Mouse (Mus musculus): ENCODE measurements around the gene Clnk. TPM values are rescaled to one million over a fixed set of nuclear protein-coding genes. Genes with fewer than 3 reads are reported as not detected.

Gene Clnk
- polyA plus RNA-seq, 1 experiment from 2014 or later = 0.16 TPM

DNA sequence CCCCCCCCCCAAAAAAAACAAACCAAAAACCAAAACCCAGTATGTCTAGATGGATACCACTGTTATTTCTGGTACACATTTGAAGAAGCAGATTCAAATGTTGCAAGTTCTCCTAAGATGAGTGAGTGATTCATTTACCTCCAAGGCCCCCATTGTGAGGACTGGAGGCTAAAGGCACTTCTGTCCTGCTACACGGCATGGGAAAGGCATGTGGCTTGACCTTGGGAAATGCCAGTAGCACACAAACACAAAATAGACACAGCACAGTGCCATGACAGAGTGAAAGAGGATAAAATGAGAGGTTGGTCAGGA, 4.8 kb upstream of the Clnk start:
- ATAC-seq = no peak
- H3K4me1 ChIP-seq (replicated peaks; ENCODE audit: control insufficient read depth, insufficient read depth, low read length) = peaks cover 16% of the 10 kb centered on the region
- H3K36me3 ChIP-seq (ENCODE audit: control insufficient read depth, insufficient read depth) = no peaks in the 10 kb centered on the region
- H3K9me3 ChIP-seq (ENCODE audit: control insufficient read depth, low read length) = no peaks in the 10 kb centered on the region
- H3K4me2 ChIP-seq (ENCODE audit: low read length) = no peak overlapping the region
- H3K27ac ChIP-seq (ENCODE audit: low read length) = peak overlapping the region; percentile 92
- WGBS = 66% methylated on average over 1 of the region's 1 CpGs
- no peak overlapping the region for H3K9ac ChIP-seq (replicated peaks; ENCODE audit: low read depth, low read length)
- H3K4me3 ChIP-seq (replicated peaks; ENCODE audit: low read length) = no peak overlapping the region
- H3K27me3 ChIP-seq (replicated peaks; ENCODE audit: control insufficient read depth, insufficient read depth, low read length) = no peaks in the 10 kb centered on the region

DNA sequence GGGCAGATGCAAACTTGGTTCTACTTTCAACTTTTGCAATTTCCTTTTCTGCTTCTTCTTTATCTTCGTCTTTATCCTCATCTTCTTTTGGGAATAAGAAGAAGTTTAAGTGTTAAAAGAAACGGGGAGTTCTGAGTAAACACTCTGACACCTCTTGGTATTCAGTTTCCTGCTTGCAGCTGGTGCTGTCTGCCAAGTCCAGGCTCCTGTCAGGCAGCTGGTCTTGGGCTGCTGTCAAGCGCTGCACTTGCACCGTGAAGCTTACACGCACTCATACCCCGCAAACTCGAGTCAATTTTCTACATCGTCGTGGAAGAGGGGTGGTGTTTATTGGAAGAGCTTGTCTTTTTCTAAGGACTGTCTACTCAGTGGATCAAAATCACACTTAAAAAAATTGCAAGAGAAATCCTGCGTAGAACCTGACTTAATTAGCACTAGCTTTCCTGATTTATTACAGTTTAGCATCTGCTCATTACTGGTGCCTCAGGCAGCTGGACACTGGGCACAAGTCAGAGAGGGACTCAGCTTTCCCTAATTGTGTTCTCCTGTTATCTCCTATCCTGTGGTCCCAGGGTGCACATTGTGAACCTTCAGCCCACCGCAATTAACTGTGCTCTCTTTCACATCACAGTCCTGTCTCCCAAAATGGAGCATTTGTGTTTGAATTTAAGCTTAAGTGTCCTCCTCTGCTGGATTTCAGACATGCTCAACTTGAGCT, 3.5 kb upstream of the Clnk start:
- no peak for ATAC-seq

DNA sequence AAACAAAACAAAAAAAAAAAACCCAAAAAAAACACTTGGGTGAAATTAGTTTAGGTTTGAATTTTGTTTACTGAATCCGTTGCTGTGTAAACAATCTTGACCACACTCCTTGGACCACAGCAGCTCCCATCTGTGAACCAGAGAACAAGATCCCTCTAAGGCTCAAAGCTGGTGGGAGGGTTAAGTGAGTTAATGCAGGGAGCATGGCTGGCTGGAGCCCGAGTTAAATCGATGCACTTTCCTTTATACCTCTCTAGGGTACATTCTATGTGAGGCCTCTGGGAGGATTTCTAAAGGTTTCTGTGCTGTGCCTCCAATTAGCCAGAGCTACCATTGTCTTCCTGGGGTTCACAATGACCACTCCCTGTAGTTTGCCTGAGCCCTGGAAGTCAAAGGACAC, 1.2 kb downstream of the Clnk start:
- Histone ChIP-seq H3K27me3 (replicated peaks; ENCODE audit: control insufficient read depth, insufficient read depth, low read length) (no peaks in the 10 kb centered on the region), H3K4me3 (replicated peaks; ENCODE audit: low read length) (no peak overlapping the region), H3K4me1 (replicated peaks; ENCODE audit: control insufficient read depth, insufficient read depth, low read length) (peaks cover 5% of the 10 kb centered on the region), H3K27ac (ENCODE audit: low read length) (no peak overlapping the region), H3K9me3 (ENCODE audit: control insufficient read depth, low read length) (no peaks in the 10 kb centered on the region), H3K36me3 (ENCODE audit: control insufficient read depth, insufficient read depth) (no peaks in the 10 kb centered on the region), H3K4me2 (ENCODE audit: low read length) (no peak overlapping the region), H3K9ac (replicated peaks; ENCODE audit: low read depth, low read length) (no peak overlapping the region)
- WGBS = 19% methylated on average over 3 of the region's 3 CpGs
- ATAC-seq = no peak

More for the DNA sequence above, 3.5 kb upstream of the Clnk start:
- peak overlapping the region; percentile 13; the same call in 1 of the 2 replicates for H3K27ac ChIP-seq (ENCODE audit: low read length)
- H3K4me2 ChIP-seq (ENCODE audit: low read length) = no peak overlapping the region
- H3K4me1 ChIP-seq (replicated peaks; ENCODE audit: control insufficient read depth, insufficient read depth, low read length) = peaks cover 16% of the 10 kb centered on the region
- no peaks in the 10 kb centered on the region for H3K27me3 ChIP-seq (replicated peaks; ENCODE audit: control insufficient read depth, insufficient read depth, low read length)
- H3K4me3 ChIP-seq (replicated peaks; ENCODE audit: low read length) = no peak overlapping the region
- H3K36me3 ChIP-seq (ENCODE audit: control insufficient read depth, insufficient read depth) = no peaks in the 10 kb centered on the region
- H3K9ac ChIP-seq (replicated peaks; ENCODE audit: low read depth, low read length) = no peak overlapping the region
- WGBS = 26% methylated on average over 11 of the region's 11 CpGs
- H3K9me3 ChIP-seq (ENCODE audit: control insufficient read depth, low read length) = no peaks in the 10 kb centered on the region

DNA sequence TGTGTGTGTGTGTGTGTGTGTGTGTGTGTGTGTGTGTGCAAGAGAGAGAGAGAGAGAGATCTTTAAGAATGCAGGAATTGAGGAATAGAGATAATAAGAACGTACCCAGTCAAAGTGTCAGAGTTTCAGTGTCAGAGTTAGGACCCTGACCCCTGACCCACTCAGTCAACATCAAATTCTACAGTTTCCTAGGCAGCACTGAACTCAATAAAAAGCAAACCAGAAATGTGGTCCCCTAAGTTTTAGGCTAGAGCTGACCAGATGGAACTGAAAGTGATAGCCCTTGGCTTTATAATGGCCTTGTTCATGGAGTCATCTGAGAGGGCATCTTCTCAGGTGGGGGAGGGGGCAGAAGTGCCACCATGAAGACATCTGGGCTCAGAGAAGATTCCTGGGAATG, 1.7 kb downstream of the Clnk start:
- no peak for ATAC-seq
- H3K27me3 ChIP-seq (replicated peaks; ENCODE audit: control insufficient read depth, insufficient read depth, low read length) = no peaks in the 10 kb centered on the region
- 67% methylated on average over 1 of the region's 1 CpGs for WGBS
- H3K4me1 ChIP-seq (replicated peaks; ENCODE audit: control insufficient read depth, insufficient read depth, low read length) = peaks cover under 1% of the 10 kb centered on the region
- H3K36me3 ChIP-seq (ENCODE audit: control insufficient read depth, insufficient read depth) = no peaks in the 10 kb centered on the region
- H3K9ac ChIP-seq (replicated peaks; ENCODE audit: low read depth, low read length) = no peak overlapping the region
- H3K27ac ChIP-seq (ENCODE audit: low read length) = no peak overlapping the region
- H3K4me2 ChIP-seq (ENCODE audit: low read length) = no peak overlapping the region
- H3K9me3 ChIP-seq (ENCODE audit: control insufficient read depth, low read length) = no peaks in the 10 kb centered on the region
- no peak overlapping the region for H3K4me3 ChIP-seq (replicated peaks; ENCODE audit: low read length)

DNA sequence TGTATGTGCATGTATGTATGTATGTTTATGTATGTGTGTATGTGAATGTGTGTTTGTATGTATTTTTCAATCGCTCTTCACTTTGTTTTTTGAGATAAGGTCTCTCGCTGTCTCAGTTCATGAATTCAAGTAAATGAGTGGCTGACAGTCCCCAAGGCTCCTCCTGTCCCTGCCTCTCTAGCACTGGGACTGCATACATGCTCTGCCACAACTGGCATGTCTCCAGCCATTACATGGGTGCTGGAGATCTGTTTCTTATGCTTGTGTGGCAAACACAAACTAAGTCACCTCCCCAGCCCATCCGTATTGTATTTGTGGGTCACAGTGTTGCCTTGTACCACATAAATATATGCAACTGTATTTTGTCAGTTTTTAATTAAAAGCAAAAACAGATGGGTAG, 3.7 kb downstream of the Clnk start:
- no peak for ATAC-seq
- WGBS = 90% methylated on average over 3 of the region's 3 CpGs

DNA sequence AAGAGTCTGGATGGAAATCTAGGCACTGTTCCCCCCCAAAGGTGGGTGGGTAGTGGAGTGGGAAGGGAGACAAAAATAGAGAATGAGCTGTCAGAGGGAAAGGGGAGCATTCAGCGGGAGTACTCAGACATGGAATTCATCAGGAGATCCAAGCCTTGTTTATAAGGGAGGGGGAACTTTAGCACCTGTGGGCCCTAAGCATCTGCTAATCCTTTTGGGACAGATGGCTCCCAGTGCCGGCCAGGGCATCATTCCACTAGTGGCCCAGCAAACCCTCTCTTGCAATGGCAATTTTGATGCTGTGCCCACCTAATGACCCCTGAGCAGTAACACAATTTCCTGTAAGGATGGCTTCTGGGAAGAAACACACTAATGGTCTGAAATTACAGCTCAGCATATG, 5.0 kb downstream of the Clnk start:
- ATAC-seq = peak; percentile 52; the same call in 1 of the 2 replicates
- Histone ChIP-seq H3K27me3 (replicated peaks; ENCODE audit: control insufficient read depth, insufficient read depth, low read length) (no peaks in the 10 kb centered on the region), H3K9ac (replicated peaks; ENCODE audit: low read depth, low read length) (no peak overlapping the region), H3K36me3 (ENCODE audit: control insufficient read depth, insufficient read depth) (no peaks in the 10 kb centered on the region), H3K4me2 (ENCODE audit: low read length) (no peak overlapping the region), H3K4me1 (replicated peaks; ENCODE audit: control insufficient read depth, insufficient read depth, low read length) (no peaks in the 10 kb centered on the region; the same call in 1 of the 2 replicates), H3K9me3 (ENCODE audit: control insufficient read depth, low read length) (no peaks in the 10 kb centered on the region), H3K4me3 (replicated peaks; ENCODE audit: low read length) (no peak overlapping the region), H3K27ac (ENCODE audit: low read length) (no peak overlapping the region)
- 32% methylated on average over 2 of the region's 2 CpGs for WGBS

More for the DNA sequence above, 3.7 kb downstream of the Clnk start:
- no peak overlapping the region for H3K27ac ChIP-seq (ENCODE audit: low read length)
- no peak overlapping the region for H3K4me2 ChIP-seq (ENCODE audit: low read length)
- H3K9ac ChIP-seq (replicated peaks; ENCODE audit: low read depth, low read length) = no peak overlapping the region
- H3K4me3 ChIP-seq (replicated peaks; ENCODE audit: low read length) = no peak overlapping the region
- H3K27me3 ChIP-seq (replicated peaks; ENCODE audit: control insufficient read depth, insufficient read depth, low read length) = no peaks in the 10 kb centered on the region
- no peaks in the 10 kb centered on the region for H3K9me3 ChIP-seq (ENCODE audit: control insufficient read depth, low read length)
- no peaks in the 10 kb centered on the region for H3K36me3 ChIP-seq (ENCODE audit: control insufficient read depth, insufficient read depth)
- H3K4me1 ChIP-seq (replicated peaks; ENCODE audit: control insufficient read depth, insufficient read depth, low read length) = no peaks in the 10 kb centered on the region; the same call in 1 of the 2 replicates

DNA sequence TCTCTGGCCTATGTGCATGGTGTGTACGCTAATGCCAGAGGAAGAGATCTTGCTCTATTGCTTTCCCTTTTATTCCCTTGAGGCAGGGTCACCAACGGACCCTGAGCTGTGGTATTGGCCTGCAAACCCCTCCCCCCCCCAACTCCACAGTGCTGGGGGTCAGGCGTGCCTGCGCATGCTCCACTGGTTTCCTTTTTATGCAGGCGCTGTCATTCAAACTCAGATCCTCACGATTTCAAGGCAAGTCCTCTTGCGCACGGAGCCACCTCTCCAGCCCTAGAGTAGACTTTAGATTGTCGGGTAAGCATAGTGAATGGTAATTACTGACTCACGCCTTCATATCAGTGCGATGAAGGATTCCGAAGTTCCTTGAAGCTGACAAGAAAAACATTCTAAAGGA, 6.1 kb downstream of the Clnk start:
- 55% methylated on average over 12 of the region's 12 CpGs for WGBS
- Histone ChIP-seq H3K36me3 (ENCODE audit: control insufficient read depth, insufficient read depth) (no peaks in the 10 kb centered on the region), H3K27me3 (replicated peaks; ENCODE audit: control insufficient read depth, insufficient read depth, low read length) (no peaks in the 10 kb centered on the region), H3K4me2 (ENCODE audit: low read length) (no peak overlapping the region), H3K9ac (replicated peaks; ENCODE audit: low read depth, low read length) (no peak overlapping the region), H3K4me3 (replicated peaks; ENCODE audit: low read length) (no peak overlapping the region), H3K4me1 (replicated peaks; ENCODE audit: control insufficient read depth, insufficient read depth, low read length) (no peaks in the 10 kb centered on the region; the same call in 1 of the 2 replicates), H3K9me3 (ENCODE audit: control insufficient read depth, low read length) (no peaks in the 10 kb centered on the region), H3K27ac (ENCODE audit: low read length) (no peak overlapping the region)
- ATAC-seq = no peak

DNA sequence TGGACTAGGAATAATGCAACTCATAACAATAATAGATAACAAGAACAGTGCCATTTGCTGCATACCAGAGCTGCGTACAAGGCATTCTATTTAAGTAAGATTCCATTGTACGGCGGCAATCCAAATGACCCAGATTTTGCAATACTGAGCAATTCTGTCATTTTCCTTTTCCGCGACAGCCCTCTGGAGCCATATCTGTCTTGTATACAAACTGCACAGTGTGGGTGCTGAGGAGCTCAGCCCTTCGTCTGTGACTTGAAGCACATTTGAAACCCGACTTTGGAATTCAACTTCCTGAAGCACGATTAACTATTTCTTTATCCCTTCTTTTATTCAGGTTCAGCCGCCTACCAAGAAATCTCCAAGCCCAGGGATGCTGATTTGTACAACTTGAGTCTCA, 6.6 kb downstream of the Clnk start:
- Histone ChIP-seq H3K4me3 (replicated peaks; ENCODE audit: low read length) (no peak overlapping the region), H3K36me3 (ENCODE audit: control insufficient read depth, insufficient read depth) (no peaks in the 10 kb centered on the region), H3K9ac (replicated peaks; ENCODE audit: low read depth, low read length) (no peak overlapping the region), H3K27ac (ENCODE audit: low read length) (no peak overlapping the region), H3K4me1 (replicated peaks; ENCODE audit: control insufficient read depth, insufficient read depth, low read length) (no peaks in the 10 kb centered on the region; the same call in 1 of the 2 replicates), H3K27me3 (replicated peaks; ENCODE audit: control insufficient read depth, insufficient read depth, low read length) (no peaks in the 10 kb centered on the region), H3K9me3 (ENCODE audit: control insufficient read depth, low read length) (no peaks in the 10 kb centered on the region), H3K4me2 (ENCODE audit: low read length) (no peak overlapping the region)
- ATAC-seq = no peak
- 74% methylated on average over 9 of the region's 9 CpGs for WGBS

DNA sequence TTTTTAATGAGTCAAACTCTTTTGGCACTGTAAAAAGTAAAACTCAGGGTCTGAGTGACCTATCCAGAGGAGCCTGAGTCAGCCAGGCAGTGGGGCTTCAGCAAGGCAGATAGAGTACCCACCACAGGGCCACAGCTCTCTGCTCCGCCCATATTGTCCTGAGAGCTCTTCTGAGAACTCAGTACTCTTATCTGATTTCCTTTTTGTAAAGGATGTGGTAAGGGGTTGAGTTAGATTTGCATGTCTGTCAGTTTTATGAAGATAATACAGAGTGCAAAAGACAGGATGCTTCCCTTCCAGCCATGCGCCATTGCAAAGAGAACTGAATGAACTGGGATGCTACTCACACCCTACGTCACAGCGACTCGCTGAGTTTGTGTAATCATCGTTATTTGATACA, 12.0 kb downstream of the Clnk start:
- ATAC-seq = no peak
- no peaks in the 10 kb centered on the region for H3K9me3 ChIP-seq (ENCODE audit: control insufficient read depth, low read length)
- H3K27me3 ChIP-seq (replicated peaks; ENCODE audit: control insufficient read depth, insufficient read depth, low read length) = no peaks in the 10 kb centered on the region
- H3K4me1 ChIP-seq (replicated peaks; ENCODE audit: control insufficient read depth, insufficient read depth, low read length) = peaks cover 6% of the 10 kb centered on the region
- no peak overlapping the region for H3K4me2 ChIP-seq (ENCODE audit: low read length)
- H3K27ac ChIP-seq (ENCODE audit: low read length) = no peak overlapping the region
- H3K9ac ChIP-seq (replicated peaks; ENCODE audit: low read depth, low read length) = no peak overlapping the region
- H3K36me3 ChIP-seq (ENCODE audit: control insufficient read depth, insufficient read depth) = no peaks in the 10 kb centered on the region
- no peak overlapping the region for H3K4me3 ChIP-seq (replicated peaks; ENCODE audit: low read length)
- 91% methylated on average over 6 of the region's 6 CpGs for WGBS

DNA sequence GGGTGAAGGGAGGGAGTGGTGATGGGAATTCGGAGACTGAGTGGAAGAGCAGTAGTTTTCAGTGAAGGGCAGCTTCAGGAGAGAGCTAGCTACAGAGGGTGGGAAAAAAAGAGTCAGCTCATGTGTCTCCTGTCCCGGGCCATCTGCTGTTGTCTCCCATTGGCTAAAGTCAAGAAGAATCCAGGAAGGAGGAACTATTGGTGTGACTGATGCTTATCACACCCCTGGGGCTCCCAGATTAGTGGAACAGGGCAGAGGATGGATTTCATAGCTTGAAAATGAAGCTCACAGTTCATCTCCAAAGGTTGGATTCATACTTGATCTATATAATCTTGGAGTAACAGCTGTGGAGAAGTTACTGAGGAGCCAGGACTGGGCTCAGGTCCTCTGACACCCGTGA, 13.6 kb downstream of the Clnk start:
- H3K9me3 ChIP-seq (ENCODE audit: control insufficient read depth, low read length) = no peaks in the 10 kb centered on the region
- H3K27ac ChIP-seq (ENCODE audit: low read length) = no peak overlapping the region
- H3K4me1 ChIP-seq (replicated peaks; ENCODE audit: control insufficient read depth, insufficient read depth, low read length) = peaks cover 6% of the 10 kb centered on the region
- H3K4me2 ChIP-seq (ENCODE audit: low read length) = no peak overlapping the region
- H3K27me3 ChIP-seq (replicated peaks; ENCODE audit: control insufficient read depth, insufficient read depth, low read length) = no peaks in the 10 kb centered on the region
- H3K4me3 ChIP-seq (replicated peaks; ENCODE audit: low read length) = no peak overlapping the region
- WGBS = 80% methylated on average over 3 of the region's 3 CpGs
- H3K36me3 ChIP-seq (ENCODE audit: control insufficient read depth, insufficient read depth) = no peaks in the 10 kb centered on the region
- H3K9ac ChIP-seq (replicated peaks; ENCODE audit: low read depth, low read length) = no peak overlapping the region
- ATAC-seq = no peak
